Mouse (Mus musculus) NIH3T3 (cell line): ENCODE results near the gene Sh3kbp1.
A peak's percentile ranks its signal among the peaks of the same experiment; 100 is the strongest.

ENCODE experiments used
- DNase-seq: peaks from one replicate; pipeline ENCODE4 v3.0.0-alpha.2; 2012; ENCODE audit warnings: low read depth

Gene Sh3kbp1

GRCm38 (mm10) chrX:159839786-159840185, 212.7 kb downstream of the Sh3kbp1 start:
- DNase-seq, result peak; percentile 70

DNA sequence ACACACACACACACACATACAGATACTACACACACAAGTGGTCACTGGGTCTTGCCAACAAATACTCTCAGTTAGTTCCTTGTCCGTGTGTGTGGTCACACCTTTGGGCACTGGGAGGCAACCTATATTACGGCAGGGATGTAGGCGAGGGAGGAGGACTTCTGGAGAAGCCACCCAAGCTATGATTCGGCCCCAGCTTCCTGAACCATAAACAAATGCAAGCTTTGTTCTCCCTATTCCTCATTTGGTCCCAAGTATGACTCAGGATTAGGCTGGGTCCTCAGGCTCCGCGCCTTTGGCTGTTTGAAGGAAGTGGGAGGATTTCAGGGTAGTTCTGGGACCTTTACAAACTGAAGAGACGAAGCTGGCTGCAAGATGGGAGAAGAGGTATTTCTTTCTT, 213.2 kb downstream of the Sh3kbp1 start:
- DNase-seq, result peak; percentile 73

DNA sequence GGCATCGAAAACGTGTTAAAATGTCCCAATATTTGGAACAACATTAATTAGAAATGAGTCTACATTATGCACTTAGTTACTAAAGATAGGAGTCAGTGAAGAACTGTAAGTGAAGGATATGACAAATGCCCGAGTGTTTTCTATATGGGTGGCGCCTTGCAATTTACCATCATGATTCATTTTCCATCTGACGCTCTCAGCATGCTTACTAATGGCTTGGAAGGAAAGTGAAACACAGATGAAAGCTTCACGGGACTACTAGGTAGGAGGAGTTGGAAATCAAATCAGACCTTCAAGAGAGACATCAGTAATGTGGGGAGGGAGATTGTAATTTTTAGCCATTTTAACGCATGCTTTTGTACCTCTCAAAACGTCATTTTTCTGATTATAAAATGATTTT, 223.7 kb downstream of the Sh3kbp1 start:
- DNase-seq, result peak; percentile 55

DNA sequence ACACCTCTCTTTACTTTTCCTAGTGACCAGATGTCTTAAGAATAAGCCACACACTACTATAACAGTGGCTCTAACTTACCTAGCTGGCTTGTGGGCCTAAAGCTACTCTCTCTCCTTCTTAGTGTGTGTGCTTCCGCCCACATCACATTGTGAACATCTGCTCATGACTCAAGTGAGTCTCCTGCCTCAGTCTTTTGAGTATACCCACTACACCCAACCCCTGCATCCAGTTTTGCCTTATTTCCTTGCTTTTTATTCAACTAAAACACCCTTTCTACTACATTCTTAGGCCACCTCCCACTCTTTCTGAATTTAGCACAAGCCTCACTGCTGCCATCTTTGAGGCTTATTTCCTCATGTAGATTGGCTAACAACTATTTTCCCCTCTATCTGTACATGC, 229.8 kb downstream of the Sh3kbp1 start:
- no peak for DNase-seq

DNA sequence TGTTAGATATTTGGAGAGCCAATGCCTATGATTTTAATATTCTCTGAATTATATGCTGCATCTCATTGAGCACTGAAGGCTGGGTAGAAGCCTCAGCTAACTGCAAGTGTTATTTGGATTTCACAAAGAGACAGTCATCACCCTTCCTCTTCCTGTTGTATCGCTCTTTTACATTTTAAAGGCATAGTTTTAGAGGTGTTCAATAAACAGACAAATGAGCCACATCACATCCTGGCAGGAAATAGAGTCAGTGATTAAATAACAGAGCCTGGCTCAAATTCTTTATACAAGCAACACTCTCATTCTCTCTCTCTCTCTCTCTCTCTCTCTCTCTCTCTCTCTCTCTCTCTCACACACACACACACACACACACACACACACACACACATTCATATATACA, 231.1 kb downstream of the Sh3kbp1 start:
- no peak for DNase-seq

- peak; percentile 82 for DNase-seq
Observed at GRCm38 (mm10) chrX:159860841-159861530, 233.9 kb downstream of the Sh3kbp1 start.

- DNase-seq, result peak; percentile 45
Observed at GRCm38 (mm10) chrX:159867660-159868059, 240.6 kb downstream of the Sh3kbp1 start.

- peak; percentile 61 for DNase-seq
Observed at GRCm38 (mm10) chrX:159872521-159872920, 245.4 kb downstream of the Sh3kbp1 start.

DNA sequence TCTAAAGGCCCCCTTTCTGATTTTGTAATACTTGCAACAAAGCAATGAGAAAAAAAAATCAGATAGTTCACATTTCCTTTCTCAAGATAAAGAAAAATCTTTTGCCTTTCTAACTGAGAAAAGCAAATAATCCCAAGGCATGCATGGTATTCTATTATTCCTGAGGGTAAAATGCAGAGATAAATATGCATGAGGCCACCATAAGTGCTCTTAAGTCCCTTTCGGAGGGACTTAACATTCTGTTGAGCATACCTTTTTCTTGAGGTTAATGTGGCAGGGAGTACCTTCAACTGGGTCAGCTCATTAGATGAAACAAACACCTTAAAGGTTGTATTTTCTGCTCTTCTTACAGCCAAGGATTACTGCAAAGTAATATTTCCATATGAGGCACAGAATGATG, 250.7 kb downstream of the Sh3kbp1 start:
- no peak for DNase-seq

- DNase-seq, result no peak
Observed at GRCm38 (mm10) chrX:159879455-159879854, 252.4 kb downstream of the Sh3kbp1 start.

DNA sequence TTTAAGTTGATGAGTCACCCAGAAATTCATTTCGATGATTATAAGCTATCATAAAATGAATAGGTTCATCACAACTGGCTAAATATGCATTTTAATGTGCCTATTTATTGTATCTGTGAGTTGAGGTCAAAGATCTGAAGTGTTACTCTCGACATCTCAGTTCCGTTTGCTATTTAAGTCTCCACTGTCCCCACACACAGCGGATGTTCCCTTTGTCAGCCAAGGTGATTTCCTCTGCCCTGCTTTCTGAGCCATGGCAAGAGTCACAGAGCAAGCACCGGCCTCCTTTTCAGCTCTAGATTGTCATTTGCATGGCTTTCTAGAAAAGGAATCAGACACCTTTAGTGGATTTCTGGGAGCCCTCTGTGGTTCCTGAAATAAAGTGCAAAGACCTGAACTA, 254.5 kb downstream of the Sh3kbp1 start:
- DNase-seq, result no peak

GRCm38 (mm10) chrX:159896536-159896935, 269.5 kb downstream of the Sh3kbp1 start:
- DNase-seq, result no peak

DNA sequence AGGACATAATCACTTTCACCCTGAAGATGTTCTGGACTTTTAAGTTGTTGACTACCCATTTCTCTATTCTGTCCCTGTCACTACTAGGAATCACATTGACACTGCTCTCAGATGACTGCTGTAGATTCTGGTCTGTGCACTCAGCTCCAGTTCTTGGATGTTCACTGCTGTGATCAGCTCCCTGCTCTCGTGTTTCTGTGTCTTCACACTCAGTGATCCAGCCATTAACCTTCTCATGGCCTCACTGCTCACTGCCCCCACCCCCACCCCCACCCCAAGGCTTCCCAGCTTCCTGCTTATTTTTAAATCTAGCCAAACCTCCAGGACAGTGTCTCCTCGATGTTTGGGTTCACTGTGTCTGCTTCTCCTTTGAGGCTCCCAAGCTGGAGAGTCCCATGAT, 271.0 kb downstream of the Sh3kbp1 start:
- DNase-seq, result no peak

GRCm38 (mm10) chrX:159899121-159899520, 272.0 kb downstream of the Sh3kbp1 start:
- no peak for DNase-seq

DNA sequence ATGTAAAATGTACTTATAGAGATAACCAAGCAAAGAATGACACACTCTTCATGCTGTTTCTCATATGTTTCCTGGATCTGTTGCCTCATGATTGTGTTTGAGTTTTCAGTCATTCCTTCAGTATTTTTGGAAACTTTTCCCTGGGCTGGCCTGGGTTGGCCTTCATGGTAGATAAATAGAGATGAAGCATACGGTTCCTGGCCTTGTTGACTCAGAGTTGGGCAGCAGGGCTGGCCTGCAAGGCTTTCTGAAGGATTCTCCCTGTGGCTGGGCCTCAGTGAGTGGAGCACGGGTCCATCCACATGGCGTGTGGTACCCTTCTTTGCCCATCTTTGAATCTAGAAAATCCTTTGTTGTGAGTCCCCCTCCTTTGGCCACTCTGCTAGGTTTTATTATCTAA, 276.3 kb downstream of the Sh3kbp1 start:
- DNase-seq, result peak; percentile 3

- DNase-seq, result no peak
Observed at GRCm38 (mm10) chrX:159907703-159908102, 280.6 kb downstream of the Sh3kbp1 start.

DNA sequence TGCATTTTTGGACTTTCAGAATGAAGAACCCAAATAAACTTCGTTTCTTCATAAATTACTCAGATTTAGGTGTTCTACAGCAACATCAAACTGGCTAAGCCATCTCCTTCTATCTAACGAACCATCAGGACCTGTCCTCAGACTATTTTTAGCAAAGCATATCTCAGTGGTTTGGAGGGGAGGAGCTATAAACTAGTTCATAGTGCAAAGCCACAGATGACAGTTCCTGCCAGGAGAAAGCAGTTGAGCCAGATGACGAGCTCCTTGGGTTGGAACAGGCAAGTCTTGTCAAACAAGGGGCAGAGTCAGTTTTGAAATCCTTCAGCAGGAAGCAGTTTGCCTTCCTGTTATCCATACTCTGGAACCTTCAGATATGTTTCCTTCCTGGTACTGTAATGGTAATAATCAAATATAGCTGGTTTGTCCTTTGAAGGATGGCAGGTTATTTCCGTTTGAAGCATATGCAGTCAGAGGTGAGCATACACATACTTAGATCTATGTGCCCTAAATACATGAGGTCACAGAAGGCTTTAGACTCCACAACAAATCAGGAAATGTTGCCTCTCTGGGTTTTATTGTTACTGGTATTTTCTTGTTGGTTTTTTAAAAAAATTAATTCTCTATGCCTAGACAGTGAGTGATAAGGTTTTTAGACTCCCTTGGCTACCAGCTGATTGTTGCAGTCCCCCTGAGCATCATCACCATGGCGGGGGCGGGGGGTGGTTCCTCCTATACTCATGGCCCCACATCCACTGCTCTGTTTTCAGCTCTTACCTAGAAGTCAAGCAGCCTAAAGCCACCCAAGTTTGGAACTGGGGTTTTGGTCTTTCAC, 282.6 kb downstream of the Sh3kbp1 start:
- DNase-seq, result peak; percentile 9

DNA sequence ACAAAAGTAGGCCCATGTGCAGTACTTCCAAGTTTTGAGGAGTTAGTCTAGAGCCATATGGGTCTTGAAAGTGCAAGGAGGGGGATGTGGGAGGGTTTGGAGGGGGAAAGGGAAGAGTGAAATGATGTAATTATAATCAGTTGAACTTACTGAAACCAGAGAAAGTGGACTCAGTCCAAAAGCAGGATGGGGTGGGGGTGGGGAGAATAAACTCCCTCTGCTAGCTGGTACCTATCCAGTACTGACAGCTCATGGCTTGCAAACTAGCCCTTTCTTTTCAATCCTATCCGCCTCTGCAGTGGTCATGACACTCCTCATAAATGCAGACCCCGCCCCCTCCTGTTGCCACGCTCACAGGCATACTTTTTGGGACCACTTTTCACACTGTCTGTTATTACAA, 283.5 kb downstream of the Sh3kbp1 start:
- peak; percentile 80 for DNase-seq

DNA sequence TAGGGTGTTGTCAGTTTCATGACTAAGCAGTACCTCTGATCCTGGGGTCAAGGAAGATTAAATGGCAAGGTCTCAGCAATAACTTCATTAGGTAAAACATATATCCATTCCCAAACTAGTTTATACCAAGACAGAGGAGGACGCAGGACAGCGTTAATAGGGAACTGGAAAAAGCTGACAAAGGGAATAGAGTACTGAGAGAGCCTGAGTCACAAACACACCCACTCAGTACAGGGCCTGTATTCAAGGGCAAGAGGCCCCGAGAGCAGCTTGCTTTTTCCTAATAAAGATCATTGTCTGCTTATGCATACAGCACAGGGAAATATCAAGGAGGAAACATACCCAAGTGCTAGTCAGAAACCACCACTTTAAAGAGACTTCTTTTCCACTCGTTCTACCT, 284.5 kb downstream of the Sh3kbp1 start:
- DNase-seq, result peak; percentile 18

- DNase-seq, result peak; percentile 33
Observed at GRCm38 (mm10) chrX:159912061-159912460, 285.0 kb downstream of the Sh3kbp1 start.

DNA sequence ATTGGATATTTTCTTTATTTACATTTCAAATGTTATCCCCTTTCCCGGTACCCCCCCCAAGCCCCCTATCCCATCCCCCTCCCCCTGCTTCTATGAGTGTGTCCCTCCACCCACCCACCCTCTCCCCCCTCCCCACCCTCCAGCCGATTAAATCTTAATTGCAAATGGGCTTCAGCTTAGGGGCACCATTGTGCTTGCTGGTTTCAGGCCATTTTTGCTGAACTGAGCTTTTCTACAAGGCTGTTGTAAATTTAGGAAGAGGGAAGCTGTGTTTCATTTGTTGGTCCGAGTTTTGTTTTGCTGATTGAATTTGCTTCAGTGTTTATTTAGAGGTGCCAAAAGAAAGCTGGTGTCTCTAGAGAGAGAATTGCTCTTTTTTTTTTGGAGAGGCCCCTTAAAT, 286.4 kb downstream of the Sh3kbp1 start:
- no peak for DNase-seq

DNA sequence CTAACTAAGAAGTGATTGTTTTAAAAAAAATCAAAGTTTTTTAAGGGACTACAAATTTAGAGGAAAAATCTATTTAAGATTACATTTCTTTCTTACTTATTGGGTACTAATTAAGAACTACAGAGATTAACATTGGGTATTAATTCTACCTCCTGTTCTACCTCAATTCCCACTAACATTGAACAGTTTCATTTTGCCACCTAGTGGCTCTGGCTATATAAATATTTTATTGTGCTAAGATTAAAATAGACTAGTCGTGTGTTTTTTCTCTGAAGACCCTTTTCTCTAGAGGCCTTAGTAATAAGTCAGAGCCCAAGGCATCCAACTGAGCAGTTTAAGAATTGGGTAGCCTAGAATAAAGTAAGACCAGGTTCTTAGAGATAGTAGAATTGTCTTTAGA, 288.1 kb downstream of the Sh3kbp1 start:
- peak; percentile 14 for DNase-seq

GRCm38 (mm10) chrX:159924759-159925158, 297.7 kb downstream of the Sh3kbp1 start:
- DNase-seq, result no peak
